Mouse (Mus musculus) ovary, postnatal 36 days (tissue): ENCODE measurements around the gene P4ha2.

Experiments
- DNase-seq: peaks from one replicate; pipeline ENCODE4 v3.0.0; 2022; ENCODE audit warnings: low spot score, mixed read lengths

The P4ha2 gene

DNA sequence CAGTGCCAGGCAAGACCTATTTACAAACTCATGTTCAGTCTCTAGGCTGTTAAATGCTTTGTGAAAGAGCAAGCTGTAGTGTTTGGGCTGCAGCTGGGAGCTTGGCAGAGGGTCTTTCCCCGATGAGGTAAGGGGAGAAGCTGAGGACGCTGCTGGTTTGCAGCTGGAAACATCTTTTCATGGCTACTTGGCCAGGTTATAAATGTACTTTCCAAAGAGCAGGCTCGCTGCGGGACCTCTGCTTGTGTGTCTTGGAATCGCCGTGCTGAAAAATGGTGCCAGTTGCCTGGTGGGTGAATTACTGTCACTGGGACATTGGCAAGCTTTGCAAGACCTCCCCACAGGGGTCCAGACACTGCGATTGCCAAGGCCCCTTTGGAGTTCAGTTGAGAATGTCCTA lies 7.3 kb downstream of the P4ha2 start:
- no peak for DNase-seq

DNA sequence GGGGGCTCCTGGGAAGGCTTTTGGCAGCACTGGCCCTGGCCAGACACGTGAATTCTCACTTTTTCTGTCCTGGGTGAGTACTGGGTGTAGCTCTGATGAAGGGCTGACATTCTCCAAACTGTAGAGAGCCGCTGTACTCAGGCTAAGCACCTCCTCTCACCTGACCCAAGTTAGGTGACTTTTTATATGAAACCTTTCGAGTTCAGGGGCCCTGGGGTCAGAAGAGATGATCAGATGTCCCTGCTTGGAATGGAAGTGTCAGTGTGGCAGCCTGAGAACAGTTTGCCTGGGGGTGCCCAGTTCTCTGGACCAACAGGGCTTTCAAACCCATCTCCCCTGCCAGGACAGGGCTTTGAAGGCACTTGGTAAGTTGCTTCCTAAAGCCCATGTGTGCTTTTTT lies 8.2 kb downstream of the P4ha2 start:
- no peak for DNase-seq

- no peak for DNase-seq
Observed at GRCm38 (mm10) chr11:54108894-54109293, 9.0 kb downstream of the P4ha2 start.

- DNase-seq: no peak
Observed at GRCm38 (mm10) chr11:54111291-54111690, 11.4 kb downstream of the P4ha2 start.

- DNase-seq: peak; percentile 44
Observed at GRCm38 (mm10) chr11:54111976-54112741, 12.3 kb downstream of the P4ha2 start.

- DNase-seq: peak; percentile 88
Observed at GRCm38 (mm10) chr11:54112920-54113319, 13.0 kb downstream of the P4ha2 start.

- no peak for DNase-seq
Observed at GRCm38 (mm10) chr11:54113352-54113751, 13.5 kb downstream of the P4ha2 start.

DNA sequence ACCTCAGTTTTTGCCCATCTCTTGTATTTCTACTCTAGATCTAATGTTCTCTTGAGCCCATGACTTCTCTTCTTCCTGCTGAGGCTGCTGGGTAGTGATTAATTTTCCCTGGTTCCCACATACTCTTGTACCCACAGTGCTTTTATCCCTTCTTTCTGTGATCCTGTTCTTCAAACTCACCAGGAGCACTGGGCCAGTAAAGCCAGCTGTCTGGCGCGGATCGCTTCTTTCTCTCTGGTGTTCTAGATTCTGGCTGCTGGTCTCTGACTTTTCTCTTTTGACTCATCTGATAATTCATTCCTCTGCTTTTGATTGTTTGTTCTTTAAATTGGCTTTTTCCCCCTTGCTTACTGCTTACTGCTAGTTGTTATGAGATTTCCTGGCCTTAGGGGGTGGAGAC lies 14.9 kb downstream of the P4ha2 start:
- DNase-seq: no peak

GRCm38 (mm10) chr11:54115301-54115700 lies 15.4 kb downstream of the P4ha2 start:
- no peak for DNase-seq

GRCm38 (mm10) chr11:54115911-54116310 lies 16.0 kb downstream of the P4ha2 start:
- no peak for DNase-seq

DNA sequence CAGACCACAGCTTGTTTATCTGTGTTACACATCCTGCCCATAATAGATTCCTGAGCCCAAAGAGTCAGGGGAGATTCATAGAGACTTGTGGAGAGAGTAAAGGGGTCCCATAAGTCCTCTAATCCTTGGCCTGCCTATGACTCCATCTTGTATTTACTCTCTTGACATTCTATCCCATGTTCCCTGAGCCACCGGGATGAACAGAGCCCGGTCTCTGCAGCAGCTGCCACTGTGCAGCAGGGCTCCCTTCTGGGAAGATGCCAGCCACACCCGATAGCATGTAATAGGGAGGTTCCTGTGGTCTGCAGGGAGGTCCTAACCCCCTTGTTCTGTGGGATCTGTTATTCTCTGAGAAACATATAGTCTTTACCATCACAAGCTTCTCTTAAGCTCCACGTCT lies 16.5 kb downstream of the P4ha2 start:
- no peak for DNase-seq

DNA sequence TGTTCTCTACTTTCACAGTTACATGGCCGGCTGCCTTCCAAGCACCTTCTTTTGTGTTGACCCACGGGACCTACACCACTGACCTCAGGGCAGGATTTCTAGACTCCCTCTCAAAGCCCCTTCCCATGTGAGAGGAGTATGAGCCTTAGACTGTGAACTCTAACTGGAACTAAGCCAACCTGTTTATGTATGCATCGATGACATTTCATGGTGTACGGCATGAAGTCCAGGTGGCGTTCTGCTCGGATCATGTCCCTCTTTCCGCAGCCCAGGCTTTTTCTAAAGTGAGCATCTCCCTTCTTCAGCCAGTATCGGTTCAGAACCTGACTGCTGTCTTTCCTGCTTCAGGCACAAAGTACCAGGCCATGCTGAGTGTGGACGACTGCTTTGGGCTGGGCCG lies 17.2 kb downstream of the P4ha2 start:
- DNase-seq: no peak

GRCm38 (mm10) chr11:54119126-54119525 lies 19.2 kb downstream of the P4ha2 start:
- no peak for DNase-seq

DNA sequence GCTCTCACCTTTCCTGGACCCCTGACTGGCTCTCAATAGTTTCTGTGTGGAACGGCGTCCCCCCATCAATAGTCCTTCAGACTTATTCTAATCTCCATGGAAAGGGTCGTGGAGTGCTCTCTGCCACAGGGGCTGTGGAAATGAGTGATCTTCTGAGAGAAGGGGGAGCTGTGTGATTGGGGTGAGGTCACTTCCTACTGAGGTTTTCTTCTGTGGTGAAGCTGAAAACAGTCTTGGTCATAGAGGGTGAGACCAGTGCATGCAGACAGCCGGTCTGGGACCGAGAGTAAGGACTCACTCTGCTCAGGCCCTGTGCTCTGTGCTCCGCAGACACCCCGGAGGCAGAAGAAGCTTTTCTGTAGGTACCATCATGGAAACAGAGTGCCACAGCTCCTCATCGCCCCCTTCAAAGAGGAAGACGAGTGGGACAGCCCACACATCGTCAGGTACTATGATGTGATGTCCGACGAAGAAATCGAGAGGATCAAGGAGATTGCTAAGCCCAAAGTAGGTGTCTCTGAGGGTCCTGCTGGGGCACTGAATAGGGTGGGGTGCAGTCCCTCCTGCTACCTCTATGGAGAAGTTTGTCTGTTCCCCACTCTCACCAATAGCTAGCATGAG lies 20.0 kb downstream of the P4ha2 start:
- DNase-seq: no peak

- no peak for DNase-seq
Observed at GRCm38 (mm10) chr11:54122416-54123264, 22.7 kb downstream of the P4ha2 start.

- no peak for DNase-seq
Observed at GRCm38 (mm10) chr11:54125982-54126648, 26.2 kb downstream of the P4ha2 start.

- no peak for DNase-seq
Observed at GRCm38 (mm10) chr11:54126654-54127374, 26.9 kb downstream of the P4ha2 start.

GRCm38 (mm10) chr11:54127397-54127796 lies 27.5 kb downstream of the P4ha2 start:
- no peak for DNase-seq

GRCm38 (mm10) chr11:54129955-54130354 lies 30.1 kb downstream of the P4ha2 start:
- DNase-seq: no peak

DNA sequence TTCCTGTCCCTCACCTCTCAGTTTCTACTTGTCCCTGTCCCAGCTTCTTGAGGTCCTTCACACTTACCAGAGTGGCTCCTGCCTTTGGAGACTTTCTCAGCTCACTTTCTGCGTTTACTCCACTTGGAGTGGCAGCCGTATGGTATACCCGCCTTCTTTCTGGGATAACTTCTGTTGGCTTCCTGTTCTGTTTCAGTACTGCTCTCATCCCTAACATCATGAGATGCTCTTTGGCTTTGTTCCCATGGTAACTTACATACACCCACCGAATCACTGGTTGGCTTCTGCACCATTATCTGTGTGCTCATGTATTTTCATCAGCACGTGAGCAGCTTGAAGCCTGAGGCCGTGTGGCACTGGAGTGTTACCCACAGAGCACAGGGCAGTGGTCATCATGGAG lies 30.8 kb downstream of the P4ha2 start:
- DNase-seq: no peak

GRCm38 (mm10) chr11:54132290-54132689 lies 32.4 kb downstream of the P4ha2 start:
- DNase-seq: no peak

GRCm38 (mm10) chr11:54134905-54135304 lies 35.0 kb downstream of the P4ha2 start:
- no peak for DNase-seq
